Mouse (Mus musculus): ENCODE results near the gene Sars.
A peak's percentile ranks its signal among the peaks of the same experiment; 100 is the strongest.

The Sars gene

GRCm38 (mm10) chr3:108444698-108445365 lies at the start of gene Sars:
TSS of gene Sars (minus strand) at chr3:108445209.
- peak; percentile 87 for DNase-seq (ENCODE audit: low read depth, low spot score)

DNA sequence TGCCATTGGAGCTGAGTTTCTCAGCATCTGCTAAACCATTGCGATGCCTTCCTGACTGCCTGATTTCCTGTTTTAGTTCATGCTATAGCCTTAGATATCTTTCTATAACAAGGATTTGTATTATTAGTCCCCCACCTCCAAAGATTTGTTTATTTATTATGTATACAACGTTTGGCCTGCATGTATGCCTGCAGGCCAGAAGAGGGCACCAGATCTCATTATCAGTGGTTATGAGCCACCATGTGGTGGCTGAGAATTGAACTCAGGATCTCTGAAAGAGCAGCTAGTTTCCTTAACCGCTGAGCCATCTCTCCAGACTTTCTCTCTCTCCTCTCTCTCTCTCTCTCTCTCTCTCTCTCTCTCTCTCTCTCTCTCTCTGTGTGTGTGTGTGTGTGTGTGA lies 45.0 kb upstream of the Sars start:
- no peak for DNase-seq (ENCODE audit: low read depth, low spot score)

DNA sequence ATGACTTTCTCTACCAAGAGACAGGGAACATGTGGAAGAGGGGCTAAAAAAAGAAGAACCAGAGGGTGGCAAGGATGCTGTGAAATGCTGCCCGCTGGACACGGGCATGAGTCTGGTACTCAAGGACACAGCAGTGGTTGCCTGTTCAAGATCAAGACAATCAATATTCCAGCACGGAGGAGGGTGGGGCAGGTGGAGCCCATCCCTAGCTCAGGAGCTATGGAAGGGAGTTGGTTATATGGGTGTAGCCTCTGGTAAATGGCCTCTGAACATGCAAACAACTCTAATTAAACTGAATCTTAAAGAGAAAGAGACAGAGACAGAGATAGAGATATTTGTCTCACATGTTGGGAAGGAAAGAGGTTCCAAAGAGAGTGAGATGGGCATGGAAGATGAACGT lies 39.7 kb upstream of the Sars start:
- DNase-seq (ENCODE audit: low read depth, low spot score): no peak

GRCm38 (mm10) chr3:108478800-108479199 lies 33.8 kb upstream of the Sars start:
- no peak for DNase-seq (ENCODE audit: low read depth, low spot score)

DNA sequence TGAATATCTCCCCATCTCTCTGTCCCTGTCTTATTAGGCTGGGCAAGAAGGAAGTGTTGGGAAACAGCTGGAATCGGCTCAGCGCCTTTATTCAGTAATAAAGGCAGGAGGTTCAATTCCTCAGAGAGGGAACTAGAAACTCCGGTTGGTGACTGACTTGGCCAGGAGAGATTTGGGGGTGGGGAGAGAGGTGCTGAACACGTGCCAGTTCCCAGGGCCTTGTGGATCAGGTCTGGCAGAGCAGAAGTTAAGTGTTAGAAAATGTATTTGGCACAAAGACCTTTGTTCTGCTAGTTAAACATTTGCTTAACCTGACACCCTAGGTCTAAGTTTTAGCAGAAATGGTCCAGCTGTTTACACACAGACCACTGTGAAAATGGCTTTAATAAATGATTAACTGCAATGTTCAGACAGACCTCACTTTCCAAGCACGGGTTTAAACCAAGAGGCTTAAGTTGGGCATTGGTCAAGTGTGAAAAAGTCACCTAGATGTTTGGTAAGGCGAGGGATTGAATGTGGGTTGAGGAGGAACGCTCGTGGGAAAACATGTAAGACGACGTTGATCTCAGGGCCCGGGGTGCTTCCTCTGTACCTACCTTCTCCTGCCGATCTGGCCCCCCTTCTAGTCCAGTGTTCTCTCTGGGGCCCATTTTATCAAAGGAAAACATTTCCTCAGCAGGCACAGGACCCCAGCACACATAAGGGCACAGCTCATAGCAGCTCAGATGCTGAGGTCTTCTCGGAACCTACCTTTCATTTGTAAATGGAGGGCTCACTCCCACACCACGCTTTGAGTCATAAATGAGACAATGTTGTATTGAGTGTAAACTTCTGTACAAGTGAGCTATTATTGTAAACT lies 32.0 kb upstream of the Sars start:
- DNase-seq (ENCODE audit: low read depth, low spot score): no peak

- DNase-seq (ENCODE audit: low read depth, low spot score): no peak
These were observed 30.5 kb upstream of the Sars start for GRCm38 (mm10) chr3:108475496-108475895.

GRCm38 (mm10) chr3:108474969-108475368 lies 30.0 kb upstream of the Sars start:
- DNase-seq (ENCODE audit: low read depth, low spot score): no peak

DNA sequence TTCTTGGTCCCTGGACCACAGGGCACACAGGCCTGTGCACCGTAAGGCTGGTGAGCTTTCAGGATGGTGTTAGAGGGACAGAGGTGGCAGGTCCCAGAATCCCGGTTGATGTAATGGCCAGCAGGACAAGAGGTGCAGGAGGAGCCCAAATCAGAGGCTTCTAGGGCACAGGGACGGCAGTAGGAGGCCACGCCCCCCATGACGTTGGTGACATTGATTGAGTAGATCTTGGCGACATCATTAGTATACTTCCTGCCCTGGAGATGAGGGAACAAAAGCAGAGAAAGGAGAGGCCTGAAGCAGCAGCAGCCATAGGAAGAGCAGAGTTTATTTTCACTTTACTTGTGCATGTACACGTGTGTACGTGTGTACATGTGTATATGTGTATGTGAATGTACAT lies 22.8 kb upstream of the Sars start:
- no peak for DNase-seq (ENCODE audit: low read depth, low spot score)

GRCm38 (mm10) chr3:108466425-108466824 lies 21.4 kb upstream of the Sars start:
- DNase-seq (ENCODE audit: low read depth, low spot score): no peak

- DNase-seq (ENCODE audit: low read depth, low spot score): no peak
These were observed 13.9 kb upstream of the Sars start for GRCm38 (mm10) chr3:108458866-108459265.

DNA sequence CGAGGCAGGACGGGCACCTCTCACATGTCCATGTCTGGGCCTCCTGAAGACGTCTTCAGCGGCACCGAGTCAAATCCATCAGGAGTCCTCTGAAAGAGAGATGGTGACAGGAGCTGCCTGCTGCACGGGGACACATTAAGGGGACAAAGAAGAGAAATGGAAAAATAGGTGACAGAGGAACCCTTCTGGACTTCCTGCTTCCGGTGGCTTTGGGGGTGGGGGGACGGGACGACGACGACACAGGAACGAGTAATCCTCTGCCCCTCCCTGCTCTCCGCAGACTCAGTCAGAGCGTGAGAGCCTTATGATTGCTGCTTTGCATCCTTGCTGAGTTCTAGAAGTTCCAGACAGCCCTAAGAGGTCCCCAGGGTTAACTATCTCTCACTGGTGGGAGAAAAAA lies 13.4 kb upstream of the Sars start:
- DNase-seq (ENCODE audit: low read depth, low spot score): no peak

GRCm38 (mm10) chr3:108454172-108454571 lies 9.2 kb upstream of the Sars start:
- DNase-seq (ENCODE audit: low read depth, low spot score): no peak

GRCm38 (mm10) chr3:108451969-108452368 lies 7.0 kb upstream of the Sars start:
- DNase-seq (ENCODE audit: low read depth, low spot score): no peak

DNA sequence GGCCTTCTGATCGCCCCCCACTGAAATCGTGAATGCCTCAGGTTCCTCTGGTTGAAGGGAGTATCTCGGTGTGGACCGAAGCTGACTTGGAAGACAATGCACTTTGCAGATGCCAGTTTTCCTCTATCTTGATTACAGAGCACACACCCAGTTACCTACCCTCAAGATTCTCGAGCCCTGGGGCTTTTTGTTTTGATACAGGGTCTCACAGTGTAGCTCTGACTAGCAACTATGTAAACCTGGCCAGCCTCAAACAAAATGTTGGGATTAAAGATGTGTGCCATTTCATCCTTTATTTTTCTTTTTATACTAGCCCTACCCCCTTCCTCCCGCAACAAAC lies 327 bp upstream of the Sars start:
- no peak for DNase-seq (ENCODE audit: low read depth, low spot score)

GRCm38 (mm10) chr3:108444029-108444428 lies 980 bp downstream of the Sars start:
- no peak for DNase-seq (ENCODE audit: low read depth, low spot score)

DNA sequence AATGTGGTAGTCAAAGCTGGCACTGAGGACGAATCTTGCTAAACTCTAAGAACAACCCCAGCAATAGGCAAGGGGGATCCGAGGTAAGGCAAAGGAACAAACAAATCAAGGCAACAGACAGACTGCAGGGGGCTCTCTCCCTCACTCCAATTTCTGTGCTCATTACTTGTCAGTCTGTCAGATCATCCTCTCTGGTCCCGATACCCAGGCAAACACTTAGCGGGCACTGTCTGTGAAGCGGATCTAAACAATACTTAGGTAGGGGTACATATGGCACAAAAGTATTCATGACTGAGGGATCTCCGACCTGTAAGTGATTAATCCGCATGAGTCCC lies 8.7 kb downstream of the Sars start:
- no peak for DNase-seq (ENCODE audit: low read depth, low spot score)

GRCm38 (mm10) chr3:108435701-108436379 lies 9.2 kb downstream of the Sars start:
- no peak for DNase-seq (ENCODE audit: low read depth, low spot score)

GRCm38 (mm10) chr3:108433881-108434495 lies 11.0 kb downstream of the Sars start:
- DNase-seq (ENCODE audit: low read depth, low spot score): no peak

DNA sequence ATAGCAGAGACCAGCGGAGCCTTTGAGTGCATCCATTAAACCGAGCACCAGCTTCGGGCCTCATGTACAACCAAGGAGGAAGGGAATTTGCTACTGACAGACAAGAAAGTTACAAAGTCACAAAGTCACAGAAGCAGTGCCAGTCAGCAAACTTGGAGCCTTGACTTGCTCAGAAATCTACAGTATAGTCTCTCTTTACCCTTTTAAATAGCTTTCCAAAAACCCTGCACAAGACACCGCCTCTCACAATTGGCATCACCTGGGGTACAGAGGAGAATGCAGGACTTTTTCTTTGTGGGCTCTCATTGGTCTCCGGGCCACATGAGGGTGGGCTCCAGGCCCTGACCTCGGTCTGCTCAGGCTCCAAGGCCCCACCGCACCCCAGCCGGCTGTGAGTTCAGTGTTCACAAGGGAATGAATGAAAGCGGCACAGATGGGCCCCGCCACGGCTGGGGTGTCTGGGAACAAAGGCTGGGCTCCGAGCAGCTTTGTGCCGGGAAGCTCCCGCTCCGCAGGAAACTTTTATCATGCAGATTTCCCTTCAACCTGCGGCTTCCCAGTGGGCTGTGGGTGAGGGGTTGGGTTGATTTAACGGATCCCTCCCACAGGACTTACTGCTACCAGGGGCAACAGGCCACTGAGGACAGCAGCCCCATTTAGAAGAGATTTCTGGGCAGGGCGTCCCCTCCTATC lies 11.7 kb downstream of the Sars start:
- DNase-seq (ENCODE audit: low read depth, low spot score): no peak

DNA sequence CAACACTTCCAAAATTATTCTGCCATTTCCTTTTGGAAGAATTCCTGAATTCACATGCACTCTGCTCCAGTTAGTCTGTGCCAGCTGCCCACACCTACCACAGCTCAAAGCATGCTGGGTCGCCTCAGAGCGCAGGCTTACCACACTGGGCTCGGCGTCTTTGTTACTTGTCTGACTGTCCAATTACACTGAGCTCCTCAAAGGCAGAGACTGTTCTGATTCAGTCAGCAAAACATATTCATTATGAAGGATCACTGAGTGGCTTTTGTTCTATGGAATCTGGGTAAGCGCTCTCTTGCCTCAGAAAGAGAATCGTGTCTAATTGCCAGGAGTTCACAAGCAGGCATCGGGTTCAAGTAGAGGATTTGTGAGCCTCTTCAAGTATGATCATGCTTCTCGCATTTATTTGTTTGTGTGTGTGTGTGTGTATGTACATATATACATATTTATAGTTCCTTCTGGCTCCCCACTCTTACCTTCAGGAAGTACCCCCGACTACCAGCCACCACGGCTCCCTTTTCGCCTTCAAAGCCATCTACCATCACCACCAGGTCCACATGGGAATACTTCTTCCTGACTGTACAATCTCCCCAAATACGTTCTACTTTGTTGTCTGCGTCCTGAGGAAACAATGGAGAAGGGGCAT lies 12.3 kb downstream of the Sars start:
- DNase-seq (ENCODE audit: low read depth, low spot score): no peak

- DNase-seq (ENCODE audit: low read depth, low spot score): no peak
These were observed 19.4 kb downstream of the Sars start for GRCm38 (mm10) chr3:108425624-108426018.
